Mouse (Mus musculus) limb, embryonic 15.5 days (tissue): ENCODE measurements around the gene Sergef. TPM values are rescaled to one million over a fixed set of nuclear protein-coding genes. Genes with fewer than 3 reads are reported as not detected.

Source experiments
- ATAC-seq: fragments of 200-750 bp; cut with Nextera tagmentation; 2 replicates; pipeline ENCODE4 v1.8.0; 2017; ENCODE audit warnings: low read depth, moderate TSS enrichment; ENCODE audit not compliant: insufficient number of reproducible peaks, low FRiP score, low TSS enrichment
- H3K27ac ChIP-seq: fragments of 300-500 bp; sonication (generic); 2 replicates; pipeline ENCODE4 v1.5.1; 2015; ENCODE audit warnings: moderate library complexity, mild to moderate bottlenecking, inconsistent platforms
- H3K27me3 ChIP-seq: fragments of 300-500 bp; sonication (generic); 2 replicates; pipeline ENCODE4 v1.6.1; 2015; ENCODE audit warnings: inconsistent platforms
- H3K36me3 ChIP-seq: fragments of 300-500 bp; sonication (generic); 2 replicates; pipeline ENCODE4 v1.6.1; 2015; ENCODE audit warnings: inconsistent platforms
- H3K4me1 ChIP-seq: fragments of 300-500 bp; sonication (generic); 2 replicates; pipeline ENCODE4 v1.6.1; 2015; ENCODE audit warnings: inconsistent platforms
- H3K4me2 ChIP-seq: fragments of 300-500 bp; sonication (generic); 2 replicates; pipeline ENCODE4 v1.6.1; 2015; ENCODE audit warnings: mild to moderate bottlenecking, inconsistent platforms
- H3K4me3 ChIP-seq: fragments of 300-500 bp; sonication (generic); 2 replicates; pipeline ENCODE4 v1.5.1; 2015; ENCODE audit warnings: mild to moderate bottlenecking, inconsistent platforms
- H3K9ac ChIP-seq: fragments of 300-500 bp; sonication (generic); 2 replicates; pipeline ENCODE4 v1.6.1; 2015; ENCODE audit warnings: inconsistent platforms
- H3K9me3 ChIP-seq: fragments of 300-500 bp; sonication (generic); 2 replicates; pipeline ENCODE4 v1.6.1; 2016; ENCODE audit warnings: inconsistent platforms
- WGBS: fragments of 180-500 bp; shearing (Covaris S2); methylation state at CpG from one replicate; pipeline ENCODE4 v1.1.7; 2015; 5-methylcytosine and 5-hydroxymethylcytosine counted together
- polyA plus RNA-seq: library from polyadenylated mRNA; unstranded; fragments of >200 nt; fragmentation: Nextera tagmentation; extraction: Ambion mirVana; gene quantifications from 2 replicates; pipeline ENCODE4 v1.2.1, GENCODE M21; 2015

Gene Sergef
- polyA plus RNA-seq, 1 experiment from 2014 or later, result 16.5 TPM

DNA sequence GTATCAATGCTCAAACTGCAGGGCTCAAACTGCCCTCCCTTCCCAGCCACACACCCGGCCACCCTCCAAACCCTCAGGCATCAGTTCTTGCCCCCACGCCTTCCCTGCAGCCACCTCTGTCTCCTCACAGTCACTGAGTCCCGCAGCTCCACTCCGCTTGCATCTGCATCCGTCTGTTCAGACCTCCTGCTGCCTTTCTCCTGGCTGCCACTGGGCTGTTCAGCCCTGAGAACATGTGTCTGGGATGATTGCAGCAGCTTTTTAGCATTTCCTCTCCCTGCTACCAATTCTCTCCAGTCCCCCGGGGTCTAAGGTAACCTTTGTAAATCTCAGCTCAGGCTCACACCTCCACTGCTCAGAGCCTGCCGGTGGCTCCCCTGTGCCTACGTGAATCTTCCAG is 109.7 kb downstream of the Sergef start:
- Histone ChIP-seq H3K4me3 (no peak overlapping the region), H3K27me3 (no peaks in the 10 kb centered on the region), H3K36me3 (no peaks in the 10 kb centered on the region), H3K4me1 (no peaks in the 10 kb centered on the region), H3K9ac (no peak overlapping the region), H3K9me3 (no peaks in the 10 kb centered on the region), H3K27ac (no peak overlapping the region), H3K4me2 (no peak overlapping the region)
- 38% methylated on average over 8 of the region's 8 CpGs for WGBS
- no peak for ATAC-seq

- 87% methylated on average over 5 of the region's 5 CpGs for WGBS
- Histone ChIP-seq H3K4me1 (no peaks in the 10 kb centered on the region), H3K9ac (no peak overlapping the region), H3K4me3 (no peak overlapping the region), H3K27me3 (no peaks in the 10 kb centered on the region), H3K9me3 (no peaks in the 10 kb centered on the region), H3K36me3 (no peaks in the 10 kb centered on the region), H3K4me2 (no peak overlapping the region), H3K27ac (no peak overlapping the region)
- ATAC-seq, result no peak
Observed at GRCm38 (mm10) chr7:46529259-46529658, 110.3 kb downstream of the Sergef start.

- no peak for ATAC-seq
- Histone ChIP-seq H3K4me1 (no peaks in the 10 kb centered on the region), H3K4me2 (no peak overlapping the region), H3K9ac (no peak overlapping the region), H3K9me3 (no peaks in the 10 kb centered on the region), H3K4me3 (no peak overlapping the region), H3K27ac (no peak overlapping the region), H3K36me3 (no peaks in the 10 kb centered on the region), H3K27me3 (no peaks in the 10 kb centered on the region)
- 60% methylated on average over 6 of the region's 6 CpGs for WGBS
Observed at GRCm38 (mm10) chr7:46526665-46527154, 112.9 kb downstream of the Sergef start.

- Histone ChIP-seq H3K4me2 (no peak overlapping the region), H3K36me3 (no peaks in the 10 kb centered on the region), H3K27me3 (no peaks in the 10 kb centered on the region), H3K9me3 (no peaks in the 10 kb centered on the region), H3K4me3 (no peak overlapping the region), H3K27ac (no peak overlapping the region), H3K9ac (no peak overlapping the region), H3K4me1 (no peaks in the 10 kb centered on the region)
- ATAC-seq, result no peak
- 81% methylated on average over 7 of the region's 7 CpGs for WGBS
Observed at GRCm38 (mm10) chr7:46523215-46523614, 116.4 kb downstream of the Sergef start.

DNA sequence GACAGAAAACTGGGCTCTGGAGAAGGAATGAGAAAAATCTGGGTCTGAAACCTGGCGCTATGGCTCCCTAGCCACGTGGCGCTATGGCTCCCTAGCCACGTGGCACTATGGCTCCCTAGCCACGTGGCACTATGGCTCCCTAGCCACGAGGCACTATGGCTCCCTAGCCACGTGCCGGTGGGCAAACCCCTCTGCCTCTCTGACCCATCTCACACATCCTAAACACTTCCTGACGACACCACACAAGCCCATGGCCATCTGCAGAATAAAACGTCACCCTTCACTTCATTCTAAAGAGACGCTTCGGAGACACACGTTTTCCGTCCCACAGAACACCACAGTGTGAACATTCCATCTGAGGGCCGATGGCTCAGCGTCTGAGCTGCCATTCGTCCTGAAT is 117.8 kb downstream of the Sergef start:
- WGBS, result 94% methylated on average over 17 of the region's 17 CpGs
- no peak for ATAC-seq
- H3K27me3 ChIP-seq, result no peaks in the 10 kb centered on the region

DNA sequence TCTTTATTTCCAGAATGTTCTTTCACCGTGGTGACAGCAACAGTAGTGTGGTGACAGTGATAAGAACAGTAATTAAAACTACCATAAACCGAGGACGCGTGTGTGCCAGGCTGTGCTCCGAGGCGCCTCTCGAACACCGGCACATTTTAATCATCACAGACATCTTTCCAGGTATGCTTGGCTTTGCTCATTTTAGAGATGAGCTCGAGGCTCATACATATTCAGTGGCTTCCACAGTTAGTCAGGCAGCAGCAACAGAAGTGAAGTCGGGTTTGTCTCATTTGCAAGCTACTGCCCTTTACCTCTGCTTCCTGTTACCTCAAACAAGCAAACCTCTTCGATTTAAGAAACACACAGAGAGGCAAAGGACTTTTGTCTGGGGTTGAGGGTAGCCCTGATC is 120.5 kb downstream of the Sergef start:
- 63% methylated on average over 11 of the region's 11 CpGs for WGBS
- Histone ChIP-seq H3K36me3 (no peaks in the 10 kb centered on the region), H3K27me3 (no peaks in the 10 kb centered on the region), H3K4me2 (no peak overlapping the region), H3K27ac (no peak overlapping the region), H3K9ac (no peak overlapping the region), H3K4me1 (no peaks in the 10 kb centered on the region), H3K4me3 (no peak overlapping the region), H3K9me3 (no peaks in the 10 kb centered on the region)
- no peak for ATAC-seq

More for the DNA sequence above, 117.8 kb downstream of the Sergef start:
- H3K4me3 ChIP-seq, result no peak overlapping the region
- H3K9me3 ChIP-seq, result no peaks in the 10 kb centered on the region
- no peaks in the 10 kb centered on the region for H3K36me3 ChIP-seq
- no peaks in the 10 kb centered on the region for H3K4me1 ChIP-seq
- no peak overlapping the region for H3K4me2 ChIP-seq
- no peak overlapping the region for H3K27ac ChIP-seq
- no peak overlapping the region for H3K9ac ChIP-seq

DNA sequence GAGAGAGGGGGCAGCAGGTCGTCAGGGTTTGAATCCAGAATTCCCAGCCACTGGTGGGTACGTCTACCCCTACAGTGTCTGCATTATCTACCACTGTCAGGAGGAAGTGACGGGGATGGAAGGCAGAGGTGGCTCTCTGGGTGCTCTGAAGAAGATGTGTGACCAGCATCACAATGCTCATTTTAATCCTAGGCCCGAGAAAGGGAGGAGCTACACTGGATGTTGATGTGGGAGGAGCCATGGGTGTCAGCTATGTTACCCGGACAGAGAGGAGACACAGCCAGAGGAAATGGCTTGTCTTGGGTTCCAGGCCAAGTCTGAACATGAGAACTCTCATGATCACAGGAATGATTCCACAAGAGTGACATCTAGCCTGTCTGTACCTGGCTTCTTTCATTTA is 122.4 kb downstream of the Sergef start:
- Histone ChIP-seq H3K9ac (no peak overlapping the region), H3K4me3 (no peak overlapping the region), H3K4me2 (no peak overlapping the region), H3K9me3 (no peaks in the 10 kb centered on the region), H3K4me1 (no peaks in the 10 kb centered on the region), H3K27me3 (no peaks in the 10 kb centered on the region), H3K27ac (no peak overlapping the region), H3K36me3 (no peaks in the 10 kb centered on the region)
- WGBS, result 72% methylated on average over 5 of the region's 5 CpGs
- ATAC-seq, result no peak

DNA sequence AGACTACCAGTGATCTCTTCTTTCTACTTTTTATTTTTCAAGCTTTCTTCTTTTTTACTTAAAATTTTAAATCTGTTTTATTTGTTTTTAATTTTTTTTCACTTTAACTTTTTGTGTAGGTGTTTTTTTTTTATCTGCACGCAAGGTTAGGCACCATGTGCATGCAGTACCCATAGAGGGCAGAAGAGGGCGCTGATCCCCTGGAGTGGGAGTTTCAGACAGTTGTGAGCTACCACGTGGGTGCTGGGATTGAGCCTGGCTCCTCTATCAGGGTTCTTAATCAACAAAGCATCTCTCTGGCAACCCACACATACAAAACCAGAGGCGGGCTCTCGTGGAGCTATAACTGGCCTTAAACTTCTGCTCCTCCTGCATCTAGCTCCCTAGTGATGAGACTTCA is 123.6 kb downstream of the Sergef start:
- ATAC-seq, result no peak
- H3K9ac ChIP-seq, result no peak overlapping the region
- H3K4me1 ChIP-seq, result no peaks in the 10 kb centered on the region
- H3K4me2 ChIP-seq, result no peak overlapping the region
- H3K36me3 ChIP-seq, result no peaks in the 10 kb centered on the region
- no peak overlapping the region for H3K27ac ChIP-seq
- H3K9me3 ChIP-seq, result no peaks in the 10 kb centered on the region
- no peak overlapping the region for H3K4me3 ChIP-seq
- H3K27me3 ChIP-seq, result no peaks in the 10 kb centered on the region
- 78% methylated on average over 5 of the region's 5 CpGs for WGBS

DNA sequence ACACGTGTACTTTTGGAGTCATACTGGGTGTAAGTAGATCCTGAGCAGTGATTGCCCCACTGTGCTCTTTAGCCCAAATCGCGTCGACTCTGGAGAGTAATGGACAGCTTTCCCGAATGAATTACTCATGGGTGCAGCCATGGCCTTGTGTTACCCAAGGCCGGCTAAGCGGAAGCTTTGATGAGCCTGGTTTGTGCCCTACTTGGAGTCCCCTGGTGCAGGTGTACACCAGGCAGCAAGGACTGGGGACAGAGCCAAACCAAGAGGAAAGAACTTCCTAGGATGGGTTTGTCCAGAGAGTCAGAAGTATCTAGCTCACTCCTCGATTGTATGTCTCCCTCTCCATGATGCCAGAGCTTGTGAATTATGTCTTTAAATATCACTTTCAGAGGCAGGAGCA is 124.6 kb downstream of the Sergef start:
- no peak for ATAC-seq
- H3K27me3 ChIP-seq, result no peaks in the 10 kb centered on the region
- WGBS, result 90% methylated on average over 8 of the region's 8 CpGs
- H3K4me1 ChIP-seq, result no peaks in the 10 kb centered on the region
- no peaks in the 10 kb centered on the region for H3K36me3 ChIP-seq
- no peak overlapping the region for H3K4me2 ChIP-seq
- no peak overlapping the region for H3K4me3 ChIP-seq
- H3K9me3 ChIP-seq, result no peaks in the 10 kb centered on the region
- H3K9ac ChIP-seq, result no peak overlapping the region
- H3K27ac ChIP-seq, result no peak overlapping the region

DNA sequence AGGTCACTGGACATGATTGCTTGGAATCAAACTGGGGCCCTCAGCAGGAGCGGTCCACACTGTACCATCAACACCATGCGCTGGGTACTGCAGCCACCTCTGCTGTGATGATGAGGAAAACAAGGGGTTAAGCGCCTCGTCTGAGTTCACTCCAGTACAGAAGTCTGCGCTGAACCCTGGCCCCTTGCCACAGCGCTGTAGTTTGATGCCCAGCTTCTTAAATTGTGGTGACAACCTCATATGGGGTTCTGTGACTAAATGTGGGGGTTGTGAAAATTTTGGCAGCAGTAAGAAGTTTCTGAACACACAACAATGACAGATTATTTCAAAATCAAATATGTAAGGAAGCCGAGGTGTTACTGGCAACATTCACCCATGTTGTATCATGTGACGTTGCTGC is 126.0 kb downstream of the Sergef start:
- Histone ChIP-seq H3K9ac (no peak overlapping the region), H3K36me3 (no peaks in the 10 kb centered on the region), H3K4me3 (no peak overlapping the region), H3K4me1 (0 out of 2 replicates have a peak, but pooled peaks cover 3% of the 10 kb centered on the region), H3K27me3 (no peaks in the 10 kb centered on the region), H3K9me3 (no peaks in the 10 kb centered on the region), H3K4me2 (no peak overlapping the region), H3K27ac (no peak overlapping the region)
- no peak for ATAC-seq
- WGBS, result 78% methylated on average over 8 of the region's 8 CpGs

GRCm38 (mm10) chr7:46512792-46513191 is 126.8 kb downstream of the Sergef start:
- Histone ChIP-seq H3K4me2 (no peak overlapping the region), H3K9ac (no peak overlapping the region), H3K4me3 (no peak overlapping the region), H3K4me1 (0 out of 2 replicates have a peak, but pooled peaks cover 3% of the 10 kb centered on the region), H3K9me3 (no peaks in the 10 kb centered on the region), H3K27ac (no peak overlapping the region), H3K36me3 (no peaks in the 10 kb centered on the region), H3K27me3 (no peaks in the 10 kb centered on the region)
- 68% methylated on average over 5 of the region's 5 CpGs for WGBS
- ATAC-seq, result no peak

DNA sequence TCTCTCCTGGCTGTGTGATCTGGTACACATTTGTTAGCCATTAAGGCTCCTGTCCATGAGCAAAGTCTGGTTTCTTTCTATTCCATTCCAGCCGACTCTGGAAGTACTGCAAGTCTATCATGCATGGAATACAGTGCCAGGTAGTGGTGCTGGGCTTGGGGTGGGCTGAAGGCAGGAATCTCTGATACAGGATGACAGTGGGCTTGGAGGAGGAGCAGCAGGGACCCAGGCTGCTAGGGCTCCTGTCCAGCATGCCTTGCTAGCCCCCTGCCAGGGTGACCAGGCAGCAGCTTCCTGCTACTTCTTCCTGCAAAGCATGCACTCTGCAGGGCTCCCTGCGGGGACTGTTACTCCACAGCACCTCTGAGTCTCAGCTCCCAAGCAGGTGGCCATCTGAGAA is 128.8 kb downstream of the Sergef start:
- 48% methylated on average over 2 of the region's 2 CpGs for whole genome bisulfite sequencing
- H3K27ac ChIP-seq, result no peak overlapping the region
- H3K4me3 ChIP-seq, result no peak overlapping the region
- no peaks in the 10 kb centered on the region for H3K9me3 ChIP-seq
- no peaks in the 10 kb centered on the region for H3K36me3 ChIP-seq
- H3K27me3 ChIP-seq, result no peaks in the 10 kb centered on the region
- H3K4me1 ChIP-seq, result 0 out of 2 replicates have a peak, but pooled peaks cover 3% of the 10 kb centered on the region
- H3K4me2 ChIP-seq, result no peak overlapping the region
- no peak overlapping the region for H3K9ac ChIP-seq
- ATAC-seq, result no peak
